ENCODE assay signal across 12 mouse cellular contexts in the genomic region with DNA sequence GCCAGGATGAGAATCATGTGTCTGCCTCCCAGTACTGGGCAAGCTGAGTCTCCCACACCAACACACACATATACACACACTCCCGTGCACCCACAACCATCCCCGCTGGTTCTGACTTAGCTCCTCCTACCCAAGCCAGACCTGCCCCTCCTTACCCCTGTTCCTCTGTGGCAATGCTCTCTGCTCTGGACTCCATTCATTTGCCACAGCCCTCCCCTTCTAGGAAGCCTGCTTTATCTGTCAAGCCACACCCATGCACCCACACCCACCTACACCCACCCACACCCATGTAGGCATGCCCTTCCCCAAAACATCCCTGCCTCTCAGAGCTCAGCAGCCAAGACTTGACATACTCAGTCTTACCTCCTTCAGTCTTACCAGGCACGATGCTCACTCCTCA. TPM values are rescaled to one million over a fixed set of nuclear protein-coding genes. Genes with fewer than 3 reads are reported as not detected.
A peak's percentile ranks its signal among the peaks of the same experiment; 100 is the strongest.
DNase-seq lines count a peak whose midpoint lies in the region; ATAC-seq lines count a peak whose summit lies in the region.
"Had no signal": no experiment of that assay in that cellular context is flagged by ENCODE, and none has a peak within 500 bp of the region (broad histone marks: within the 10 kb centered on the region; RNA-seq: fewer than 3 reads in every experiment).

No protein-coding gene starts in this region.

- peaks cover 4% of the 10 kb centered on the region; the same call in 1 of the 2 replicates for H3K4me1 ChIP-seq in kidney, embryonic 15.5 days
- H3K4me1 ChIP-seq in liver, embryonic 16.5 days (ENCODE audit: control insufficient read depth, low read depth, low read length) = peaks cover 47% of the 10 kb centered on the region
- H3K4me1 ChIP-seq: limb, embryonic 12.5 days; midbrain, embryonic 13.5 days had no signal

- H3K4me3 ChIP-seq in kidney, embryonic 15.5 days (replicated peaks) = no peak overlapping the region
- peak overlapping the region; percentile 53 for H3K4me3 ChIP-seq in liver, embryonic 16.5 days (ENCODE audit: low read depth, low read length)
- H3K4me3 ChIP-seq: limb, embryonic 12.5 days; midbrain, embryonic 13.5 days had no signal

- H3K9me3 ChIP-seq in kidney, embryonic 15.5 days (replicated peaks) = no peaks in the 10 kb centered on the region
- no peaks in the 10 kb centered on the region for H3K9me3 ChIP-seq in liver, embryonic 16.5 days (replicated peaks; ENCODE audit: control insufficient read depth, low read length)
- H3K9me3 ChIP-seq: limb, embryonic 12.5 days; midbrain, embryonic 13.5 days had no signal

- no peak for DNase-seq in kidney, postnatal 4 days
- DNase-seq in MEL-GATA-1-ER (ENCODE audit: extremely low read depth, low read depth) (peak; percentile 93), MN1 (ENCODE audit: low spot score) (no peak)
- DNase-seq in c-Kit-positive CD71-positive TER-119-negative erythroid progenitor cells, embryonic 14.5 days (ENCODE audit: low read depth) = peak; percentile 66
- DNase-seq in right cerebral cortex, adult 2 months (ENCODE audit: low spot score in 2 of 2) = no peak
- DNase-seq: heart, postnatal 14 days; kidney, postnatal 14 days; thymus, postnatal 36 days had no signal

- no peak overlapping the region for H3K27ac ChIP-seq in kidney, embryonic 15.5 days
- H3K27ac ChIP-seq in liver, embryonic 16.5 days (ENCODE audit: low read length) = peak overlapping the region; percentile 93
- H3K27ac ChIP-seq: limb, embryonic 12.5 days; midbrain, embryonic 13.5 days had no signal

- peaks cover 45% of the 10 kb centered on the region for H3K27me3 ChIP-seq in kidney, embryonic 15.5 days
- H3K27me3 ChIP-seq in liver, embryonic 16.5 days (ENCODE audit: control insufficient read depth, insufficient read depth, low read depth, low read length) = peaks cover 18% of the 10 kb centered on the region

- H3K36me3 ChIP-seq in kidney, embryonic 15.5 days = no peaks in the 10 kb centered on the region
- H3K36me3 ChIP-seq in liver, embryonic 16.5 days (ENCODE audit: control insufficient read depth, insufficient read depth) = no peaks in the 10 kb centered on the region
- H3K36me3 ChIP-seq: limb, embryonic 12.5 days; midbrain, embryonic 13.5 days had no signal

- H3K4me2 ChIP-seq in kidney, embryonic 15.5 days = no peak overlapping the region
- peak overlapping the region; percentile 70 for H3K4me2 ChIP-seq in liver, embryonic 16.5 days (ENCODE audit: low read depth, low read length)
- H3K4me2 ChIP-seq: limb, embryonic 12.5 days; midbrain, embryonic 13.5 days had no signal

- 75% methylated on average over 3 of the region's 3 CpGs for WGBS in kidney, embryonic 15.5 days
- WGBS in liver, embryonic 16.5 days (ENCODE audit: insufficient replicate concordance) = 35% methylated on average over 3 of the region's 3 CpGs

- ATAC-seq in kidney, embryonic 15.5 days (replicated peaks; ENCODE audit: low FRiP score) = peak; percentile 79
- ATAC-seq in liver, embryonic 16.5 days (ENCODE audit: low read depth) = peak; percentile 93
- ATAC-seq: midbrain, embryonic 13.5 days had no signal

- no peak overlapping the region for H3K9ac ChIP-seq in kidney, embryonic 15.5 days
- H3K9ac ChIP-seq in liver, embryonic 16.5 days (ENCODE audit: low read depth, low read length) = peak overlapping the region; percentile 58
- H3K9ac ChIP-seq: limb, embryonic 12.5 days; midbrain, embryonic 13.5 days had no signal

RNA-seq across cellular contexts. Expression of gene 3100002H09Rik, which starts 4.4 kb away (rescaled TPM):
- polyA plus RNA-seq in kidney, embryonic 15.5 days (2015; fragmentation: Nextera tagmentation; extraction: Ambion mirVana) = not detected in 2 replicates
- polyA plus RNA-seq in liver, embryonic 16.5 days (2015; fragmentation: Nextera tagmentation; extraction: Ambion mirVana) = not detected in 2 replicates
- polyA plus RNA-seq: limb, embryonic 12.5 days had no signal

RNA-seq across cellular contexts. Expression of gene Pou3f1, which starts 50.4 kb away (rescaled TPM):
- 0.62 and 0.69 TPM in 2 replicates for polyA plus RNA-seq in kidney, embryonic 15.5 days (2015; fragmentation: Nextera tagmentation; extraction: Ambion mirVana)
- polyA plus RNA-seq in liver, embryonic 16.5 days (2015; fragmentation: Nextera tagmentation; extraction: Ambion mirVana) = not detected in 2 replicates

Comparison
In these comparisons a context has a peak if more than half of its experiments do, and no peak if none do; other contexts are left out.
1. DNase-seq: peak in MEL-GATA-1-ER (single experiment) and c-Kit-positive CD71-positive TER-119-negative erythroid progenitor cells, embryonic 14.5 days (single experiment); none in kidney, postnatal 4 days (0 of 2), right cerebral cortex, adult 2 months (0 of 2) and MN1 (single experiment).